Mouse (Mus musculus): Measurements from ENCODE around the gene Spg20. TPM values are rescaled to one million over a fixed set of nuclear protein-coding genes. Genes with fewer than 3 reads are reported as not detected.

Gene Spg20
- total RNA-seq (2021), result 10 to 100 TPM; 26.1 to 34.3 TPM

DNA sequence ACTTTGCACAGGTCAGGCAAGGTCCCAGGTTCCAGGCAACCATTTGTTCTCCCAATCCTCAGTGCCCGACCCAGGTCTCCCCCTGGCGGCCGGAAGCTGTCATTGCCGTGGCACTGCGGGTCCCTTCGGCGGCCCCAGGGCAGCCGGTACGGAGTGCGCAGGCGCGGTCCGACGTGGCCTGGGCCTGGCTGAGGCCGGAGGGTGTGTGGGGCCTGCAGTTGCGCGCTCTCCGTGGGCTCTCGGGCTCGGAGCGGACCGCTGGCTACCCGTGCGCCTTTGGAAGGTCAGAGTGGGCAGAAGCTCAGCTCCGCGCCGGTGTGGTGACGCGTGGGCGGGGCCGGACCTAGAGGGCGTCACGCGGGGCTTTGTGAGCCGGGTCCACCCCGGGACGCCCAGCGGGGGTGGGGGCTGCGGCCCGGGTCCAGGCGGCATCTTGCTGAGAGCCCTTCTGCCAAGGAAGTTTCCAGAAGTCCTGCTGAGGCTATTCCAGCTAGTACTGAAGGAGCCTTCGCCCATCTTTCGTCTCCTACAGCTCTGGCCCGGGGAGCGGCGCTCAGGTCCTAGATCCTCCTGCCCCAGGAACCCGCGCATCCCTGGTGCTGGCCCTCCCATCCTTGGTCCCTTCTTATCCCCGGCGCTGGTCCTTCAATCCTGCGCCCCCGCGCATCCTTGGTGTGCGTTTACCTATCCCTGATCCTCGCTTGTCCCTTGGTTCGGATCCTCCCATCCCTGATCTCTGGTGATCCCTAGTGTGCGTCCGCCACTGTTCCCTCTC lies at the start of gene Spg20:
Gene Spg20 (plus strand): TSS at position 174 of the 775 bp plus-strand sequence.
- intact Hi-C loops (cut with DNase I), result loop anchor here (2.0 kb wide), 1 partner anchor 31 kb away; no protein-coding TSS in a partner anchor
- DNase-seq (ENCODE audit: low spot score in 2 of 2), result peak; percentile 94 to 95

DNA sequence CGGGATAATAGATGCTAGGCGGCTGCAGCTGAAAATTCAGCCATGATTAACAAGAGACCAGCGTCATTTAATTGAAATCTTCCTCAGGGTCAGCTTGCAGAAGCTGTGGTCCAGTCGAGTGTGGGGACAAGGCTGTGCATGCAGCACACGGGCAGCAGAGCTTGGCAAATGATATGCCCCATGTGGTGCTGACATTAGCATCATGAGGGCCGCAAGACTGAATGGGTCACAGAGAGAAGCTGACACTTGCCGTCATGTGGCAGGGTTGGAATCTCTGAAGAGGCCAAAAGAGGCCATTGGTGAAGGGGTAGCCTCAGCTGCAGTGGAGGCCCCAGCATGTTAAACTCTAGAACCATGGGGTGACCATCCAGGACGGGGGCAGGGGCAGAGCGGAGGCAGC lies 49.3 kb upstream of the Spg20 start:
- intact Hi-C loops (cut with DNase I), result loop anchor here (10.0 kb wide), 1 partner anchor 68 kb away; no protein-coding TSS in a partner anchor
- no peak for DNase-seq (ENCODE audit: low spot score in 2 of 2)

- intact Hi-C loops (cut with DNase I), result loop anchor here (2.0 to 10.0 kb wide), 2 partner anchors 70 to 256 kb away; no protein-coding TSS in a partner anchor
- peak; percentile 69 to 73 for DNase-seq (ENCODE audit: low spot score in 2 of 2)
These were observed 47.5 kb upstream of the Spg20 start for GRCm38 (mm10) chr3:55064396-55064795.

DNA sequence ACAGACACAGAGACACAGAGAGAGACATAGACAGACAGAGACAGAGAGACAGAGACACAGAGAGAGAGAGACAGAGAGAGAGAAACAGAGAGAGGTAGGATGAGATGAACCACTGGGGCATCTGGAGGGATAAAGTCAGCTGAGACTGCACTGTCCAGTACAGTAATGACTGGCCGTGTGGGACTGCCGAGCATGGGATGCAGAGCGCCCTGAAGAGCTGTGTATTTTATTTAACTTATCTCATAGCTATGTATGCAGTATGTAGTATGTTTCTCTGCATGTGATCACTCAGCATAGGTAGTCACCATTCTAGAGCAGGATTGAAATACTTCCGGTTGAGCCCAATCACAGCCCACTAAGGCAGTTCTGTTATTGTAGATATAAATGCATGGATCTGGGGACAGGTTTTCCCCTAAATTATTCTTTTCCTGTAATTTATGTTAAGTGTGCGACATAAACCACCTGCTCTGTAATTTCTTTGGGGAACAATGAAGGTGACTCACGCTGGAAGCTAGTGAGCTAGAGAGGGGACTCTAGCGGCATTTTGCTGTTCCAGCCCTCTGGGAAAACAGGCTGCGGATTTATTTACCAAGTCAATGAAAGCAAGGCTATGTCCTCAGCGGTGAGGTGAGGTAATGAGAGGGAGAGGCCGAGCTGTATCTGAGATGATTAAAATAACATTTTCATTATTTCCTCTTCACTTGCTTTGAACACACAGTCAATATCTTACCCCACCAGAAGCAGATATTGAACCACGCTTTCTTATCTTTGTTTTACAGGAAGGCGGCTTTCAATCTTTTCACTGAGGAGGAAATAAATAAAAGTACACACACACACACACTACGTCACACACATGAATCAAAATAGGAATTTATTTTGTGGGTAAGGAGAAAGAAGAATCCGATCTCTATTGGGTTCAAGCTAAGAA lies 45.9 kb upstream of the Spg20 start:
- DNase-seq (ENCODE audit: low spot score in 2 of 2), result no peak
- intact Hi-C loops (cut with DNase I), result loop anchor here (2.0 to 10.0 kb wide), 2 partner anchors 71 to 257 kb away; no protein-coding TSS in a partner anchor

- intact Hi-C loops (cut with DNase I), result loop anchor here (10.0 kb wide), 1 partner anchor 72 kb away; no protein-coding TSS in a partner anchor
- no peak for DNase-seq (ENCODE audit: low spot score in 2 of 2)
These were observed 45.3 kb upstream of the Spg20 start for GRCm38 (mm10) chr3:55066666-55067023.

DNA sequence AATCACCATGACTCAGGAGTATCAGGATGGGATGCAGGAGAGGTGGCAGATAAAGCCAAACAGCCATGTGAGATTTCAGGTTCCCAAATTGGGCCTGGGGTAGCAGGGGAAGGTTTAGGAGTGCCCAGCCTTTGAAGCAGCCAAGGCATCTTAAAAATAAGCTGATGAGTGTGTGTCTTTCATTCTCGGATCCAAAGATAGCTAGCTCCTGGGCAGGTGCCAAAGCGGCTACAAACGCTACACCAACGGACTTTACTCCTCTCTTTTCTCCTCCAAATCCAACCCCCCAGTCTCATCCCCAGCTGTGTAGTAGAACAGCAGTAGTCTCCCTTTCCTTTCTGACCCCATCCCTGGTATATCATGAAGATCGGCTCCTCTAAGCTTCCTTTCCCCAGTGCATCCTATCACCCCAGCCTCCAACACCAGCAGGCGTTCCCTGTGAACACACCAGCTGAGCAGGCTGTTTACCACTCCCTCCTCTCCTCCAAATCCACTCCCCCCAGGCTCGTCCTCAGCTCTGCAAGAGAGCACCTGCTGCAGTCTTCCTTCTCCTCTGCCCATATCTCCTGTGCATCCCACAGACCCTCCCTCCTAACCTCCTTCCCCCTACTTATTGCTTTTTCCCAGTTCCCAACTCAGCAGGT lies 44.0 kb upstream of the Spg20 start:
- intact Hi-C loops (cut with DNase I), result loop anchor here (10.0 kb wide), 1 partner anchor 73 kb away; no protein-coding TSS in a partner anchor
- DNase-seq (ENCODE audit: low spot score in 2 of 2), result peak; percentile 26 to 36

GRCm38 (mm10) chr3:55074576-55075293 lies 37.2 kb upstream of the Spg20 start:
- intact Hi-C loops (cut with DNase I), result no loop called here
- no peak for DNase-seq (ENCODE audit: low spot score in 2 of 2)

- no peak for DNase-seq (ENCODE audit: low spot score in 2 of 2)
- intact Hi-C loops (cut with DNase I), result no loop called here
These were observed 36.6 kb upstream of the Spg20 start for GRCm38 (mm10) chr3:55075294-55075648.

- intact Hi-C loops (cut with DNase I), result no loop called here
- DNase-seq (ENCODE audit: low spot score in 2 of 2), result no peak
These were observed 33.7 kb upstream of the Spg20 start for GRCm38 (mm10) chr3:55078233-55078632.

DNA sequence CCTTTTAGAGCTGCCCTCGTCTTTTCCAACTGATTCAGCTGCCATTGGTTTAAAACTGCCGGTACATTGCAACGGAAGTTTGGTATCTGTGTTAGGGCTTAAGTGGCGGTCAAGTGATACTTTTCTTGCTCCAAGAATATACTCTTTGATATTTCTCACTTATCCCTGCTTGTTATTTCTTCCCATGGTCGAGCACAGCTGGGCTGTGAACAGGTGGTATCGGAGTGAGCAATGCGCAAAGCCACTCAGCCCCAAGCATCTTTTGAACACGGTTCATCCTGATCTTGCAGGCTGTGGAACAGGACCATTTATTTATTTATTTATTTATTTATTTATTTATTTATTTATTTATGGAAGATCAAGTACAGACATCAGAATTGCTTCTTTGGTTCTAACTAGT lies 32.3 kb upstream of the Spg20 start:
- no peak for DNase-seq (ENCODE audit: low spot score in 2 of 2)
- intact Hi-C loops (cut with DNase I), result loop anchor here (2.0 to 10.0 kb wide), 3 partner anchors 33 to 275 kb away; partner anchors contain the start of gene Spg20

GRCm38 (mm10) chr3:55080055-55080454 lies 31.9 kb upstream of the Spg20 start:
- intact Hi-C loops (cut with DNase I), result loop anchor here (2.0 to 10.0 kb wide), 3 partner anchors 33 to 275 kb away; partner anchors contain the start of gene Spg20
- peak; percentile 66 to 72 for DNase-seq (ENCODE audit: low spot score in 2 of 2)

DNA sequence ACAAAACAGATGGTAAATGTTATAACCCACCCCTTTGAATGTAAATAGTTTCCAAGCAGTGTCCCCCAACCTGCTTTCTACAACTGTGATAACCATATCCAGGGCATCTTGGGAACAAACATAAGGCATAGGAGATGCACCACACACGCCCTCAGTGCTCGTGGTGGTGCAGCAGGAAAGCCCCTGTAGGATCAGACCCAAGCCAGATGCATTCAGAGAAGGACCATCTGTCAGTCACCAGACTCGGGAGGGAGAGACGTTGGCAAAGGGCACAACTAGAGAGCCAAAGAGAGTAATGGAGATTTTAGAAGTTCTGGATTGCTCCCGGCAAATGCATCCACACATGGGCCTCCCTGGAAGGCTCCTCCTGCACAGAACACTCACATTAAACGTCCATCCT lies 27.1 kb upstream of the Spg20 start:
- no peak for DNase-seq (ENCODE audit: low spot score in 2 of 2)
- intact Hi-C loops (cut with DNase I), result loop anchor here (5.0 to 10.0 kb wide), 2 partner anchors 68 to 270 kb away; no protein-coding TSS in a partner anchor

DNA sequence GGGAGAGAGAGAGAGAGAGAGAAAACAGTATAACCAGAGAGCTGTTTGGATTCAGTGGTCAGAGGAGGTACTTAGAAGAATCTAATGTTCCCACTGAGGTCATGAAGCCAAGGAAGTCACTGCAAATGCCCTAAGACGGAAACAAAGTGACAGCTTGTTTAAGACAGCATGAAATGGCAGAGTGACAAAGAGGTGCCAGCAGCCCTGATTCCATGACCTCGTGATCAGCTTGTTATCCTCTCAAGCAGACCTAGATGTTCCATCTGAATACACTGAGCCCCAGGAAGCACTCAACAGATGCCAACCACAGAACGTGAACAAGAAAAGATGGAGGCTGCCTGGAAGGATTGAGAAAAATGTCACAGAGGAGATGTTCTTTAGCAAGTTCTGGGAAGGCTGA lies 26.2 kb upstream of the Spg20 start:
- intact Hi-C loops (cut with DNase I), result loop anchor here (10.0 kb wide), 1 partner anchor 269 kb away; no protein-coding TSS in a partner anchor
- DNase-seq (ENCODE audit: low spot score in 2 of 2), result no peak

- no peak for DNase-seq (ENCODE audit: low spot score in 2 of 2)
- intact Hi-C loops (cut with DNase I), result loop anchor here (10.0 kb wide), 1 partner anchor 268 kb away; no protein-coding TSS in a partner anchor
These were observed 25.0 kb upstream of the Spg20 start for GRCm38 (mm10) chr3:55086948-55087347.

GRCm38 (mm10) chr3:55087360-55087759 lies 24.5 kb upstream of the Spg20 start:
- DNase-seq (ENCODE audit: low spot score in 2 of 2), result no peak

GRCm38 (mm10) chr3:55088359-55088758 lies 23.5 kb upstream of the Spg20 start:
- intact Hi-C loops (cut with DNase I), result loop anchor here (10.0 kb wide), 1 partner anchor 266 kb away; no protein-coding TSS in a partner anchor
- DNase-seq (ENCODE audit: low spot score in 2 of 2), result no peak

More at GRCm38 (mm10) chr3:55087360-55087759, 24.5 kb upstream of the Spg20 start:
- intact Hi-C loops (cut with DNase I), result loop anchor here (10.0 kb wide), 1 partner anchor 267 kb away; no protein-coding TSS in a partner anchor

DNA sequence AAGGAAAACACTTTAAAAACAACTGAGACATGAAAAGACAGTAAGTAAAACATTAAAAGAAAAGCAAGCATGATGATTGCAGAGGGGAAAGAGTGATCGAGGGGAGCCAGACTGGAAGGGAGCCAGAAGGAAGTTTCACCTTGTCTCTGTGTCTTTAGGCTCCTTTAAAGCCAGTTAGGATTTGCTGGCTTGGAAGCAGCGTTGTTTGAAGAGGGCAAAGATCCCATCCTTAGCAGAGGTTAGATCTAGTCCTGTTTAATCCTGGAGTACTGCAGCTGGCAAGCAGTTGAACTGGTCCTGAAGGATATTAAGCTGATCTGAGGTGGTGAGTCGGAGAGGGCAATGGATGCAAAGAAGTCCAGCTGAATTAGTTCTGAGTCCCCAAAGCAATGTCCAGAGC lies 23.1 kb upstream of the Spg20 start:
- DNase-seq (ENCODE audit: low spot score in 2 of 2), result no peak
- intact Hi-C loops (cut with DNase I), result loop anchor here (10.0 kb wide), 1 partner anchor 266 kb away; no protein-coding TSS in a partner anchor

DNA sequence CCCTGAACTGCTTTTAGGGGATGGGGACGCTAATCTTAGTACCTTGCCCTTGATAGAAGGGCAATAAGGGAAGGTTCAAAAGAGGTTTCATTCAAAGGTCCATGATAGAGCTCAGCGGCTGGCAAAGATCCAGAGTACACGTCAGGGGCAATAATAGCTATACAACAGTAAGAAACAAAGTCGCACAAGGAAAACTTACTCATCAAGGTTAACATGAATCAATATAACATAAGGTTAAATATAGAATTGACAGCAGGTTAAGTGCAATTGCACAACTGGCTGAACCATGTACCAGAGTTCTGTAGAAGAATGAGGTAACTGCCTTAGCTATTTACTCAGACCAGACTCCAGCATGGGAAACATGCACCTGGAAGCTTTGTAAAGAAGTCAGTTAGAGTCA lies 22.6 kb upstream of the Spg20 start:
- no peak for DNase-seq (ENCODE audit: low spot score in 2 of 2)
- intact Hi-C loops (cut with DNase I), result loop anchor here (10.0 kb wide), 1 partner anchor 266 kb away; no protein-coding TSS in a partner anchor
